Mouse (Mus musculus) T-cell, adult 2 months (primary cell): Measurements from ENCODE around the gene Angptl2.
A peak's percentile ranks its signal among the peaks of the same experiment; 100 is the strongest.

Experiments used
- DNase-seq: peaks from one replicate; pipeline ENCODE4 v3.0.0; 2022; ENCODE audit warnings: low spot score

Angptl2 gene

DNA sequence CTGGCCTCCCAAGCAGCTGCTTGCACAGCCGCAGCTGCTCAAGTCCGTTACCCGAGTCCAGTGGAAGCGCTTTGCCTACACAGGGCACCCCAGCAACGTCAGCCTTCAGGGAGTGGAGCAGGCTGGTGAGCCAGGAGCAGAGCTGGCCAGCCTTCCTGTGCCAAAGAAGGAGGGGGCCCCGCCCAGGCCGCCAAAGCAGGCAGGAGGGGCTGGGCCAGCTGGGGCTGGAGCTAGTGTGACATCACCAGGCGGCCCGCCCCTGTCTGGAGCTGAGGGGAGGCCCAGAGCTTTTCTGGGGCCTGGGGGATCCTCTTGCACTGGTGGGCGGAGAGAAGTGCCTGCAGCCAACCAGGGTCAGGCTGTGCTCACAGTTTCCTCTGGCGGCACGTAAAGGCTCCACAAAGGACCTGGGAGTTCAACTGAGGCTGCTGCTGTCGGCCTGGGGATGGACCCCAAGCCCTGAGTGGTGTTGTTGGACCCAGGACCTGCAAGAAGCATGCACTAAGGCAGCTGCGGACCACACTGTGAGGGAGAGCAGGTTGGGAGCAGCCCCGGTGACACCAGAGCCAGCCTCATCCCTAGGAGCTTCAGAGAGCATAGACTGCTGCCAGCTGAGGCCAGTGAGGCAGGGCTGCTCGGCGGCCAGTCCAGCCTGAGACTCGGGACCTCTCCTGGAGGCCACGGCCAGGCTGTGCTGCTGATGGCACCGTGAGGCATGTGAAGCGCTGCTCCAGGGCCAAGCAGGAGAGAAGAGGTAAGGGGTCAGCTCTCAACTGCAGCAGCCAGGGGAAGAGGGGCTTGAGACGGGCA is at the start of gene Angptl2:
TSS of gene Angptl2 (plus strand) at position 370 of the 810 bp plus-strand sequence.
- DNase-seq, result peak; percentile 60

DNA sequence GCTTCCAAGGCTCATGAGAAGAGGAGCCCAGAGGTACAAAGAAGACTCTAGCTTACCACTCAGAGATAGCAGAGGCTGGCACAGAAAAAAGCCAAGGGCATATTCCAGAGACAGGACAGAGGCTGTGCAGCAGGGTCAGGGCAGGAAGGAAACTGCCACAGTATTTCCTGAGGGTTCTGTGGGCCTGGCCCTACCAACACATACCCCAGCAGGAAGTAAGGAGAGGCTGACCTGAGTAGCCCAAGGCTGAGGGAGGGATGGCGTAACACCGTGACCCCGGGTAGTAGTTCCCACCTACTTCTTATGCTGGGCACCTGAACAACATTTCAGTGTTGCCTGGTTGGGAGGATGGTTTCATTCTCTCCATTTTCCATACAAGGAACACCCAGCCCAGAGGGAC is 48.8 kb upstream of the Angptl2 start:
- no peak for DNase-seq

DNA sequence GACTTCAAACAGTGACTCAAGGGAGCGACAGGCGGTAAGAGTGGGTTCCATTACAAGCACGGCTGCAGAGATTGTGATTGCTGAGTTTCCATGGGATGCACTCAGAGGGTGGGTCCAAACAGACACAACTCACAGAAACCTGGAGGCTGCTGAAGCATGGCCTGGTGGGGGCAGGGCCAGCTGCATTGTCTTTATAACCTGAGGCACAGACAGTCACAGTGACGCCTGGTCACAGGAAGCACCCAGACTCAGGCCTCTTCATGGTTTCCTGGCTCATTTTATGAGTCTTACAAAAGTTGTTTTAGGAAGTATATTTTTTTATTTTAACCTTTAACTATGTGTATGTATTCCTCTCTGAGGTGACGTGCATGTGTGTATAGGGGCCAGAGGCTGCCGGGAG is 46.4 kb upstream of the Angptl2 start:
- no peak for DNase-seq

DNA sequence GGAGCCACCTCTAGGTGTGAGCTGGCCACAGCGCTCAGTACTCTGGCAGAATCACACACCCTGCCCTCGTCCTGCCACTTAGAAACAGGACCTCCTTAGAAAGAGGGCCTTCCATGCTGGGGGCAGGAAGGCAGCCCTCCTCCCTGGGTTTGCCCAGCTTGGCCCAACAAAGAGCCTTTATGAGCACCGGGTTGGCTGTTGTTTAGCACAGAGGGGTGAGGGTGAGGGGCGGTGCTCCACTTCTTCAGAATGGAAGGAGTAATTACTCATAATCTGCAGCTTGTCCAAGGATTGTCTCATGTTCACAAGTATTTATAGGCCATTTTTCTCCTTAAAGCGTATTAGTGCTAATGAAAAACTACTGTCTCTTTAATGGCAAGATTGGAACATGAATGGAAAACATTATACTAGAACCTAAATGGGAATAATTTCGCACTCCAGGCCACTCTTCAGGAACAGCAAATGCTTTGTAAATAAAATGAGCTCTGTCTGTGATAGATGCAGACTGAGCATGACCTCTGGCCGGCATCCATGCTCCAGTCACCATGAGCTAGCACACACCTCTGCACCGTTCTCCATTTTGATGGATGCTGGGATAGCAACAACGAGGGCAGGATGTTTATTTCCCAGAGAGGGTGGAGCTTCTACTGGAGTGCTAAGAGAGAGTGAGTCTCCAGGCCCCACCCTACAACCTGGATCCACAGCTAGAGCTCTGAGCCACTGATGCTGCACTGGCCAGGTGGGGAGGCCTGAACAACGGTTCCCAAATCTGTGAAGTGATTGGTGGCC is 44.9 kb upstream of the Angptl2 start:
- no peak for DNase-seq

DNA sequence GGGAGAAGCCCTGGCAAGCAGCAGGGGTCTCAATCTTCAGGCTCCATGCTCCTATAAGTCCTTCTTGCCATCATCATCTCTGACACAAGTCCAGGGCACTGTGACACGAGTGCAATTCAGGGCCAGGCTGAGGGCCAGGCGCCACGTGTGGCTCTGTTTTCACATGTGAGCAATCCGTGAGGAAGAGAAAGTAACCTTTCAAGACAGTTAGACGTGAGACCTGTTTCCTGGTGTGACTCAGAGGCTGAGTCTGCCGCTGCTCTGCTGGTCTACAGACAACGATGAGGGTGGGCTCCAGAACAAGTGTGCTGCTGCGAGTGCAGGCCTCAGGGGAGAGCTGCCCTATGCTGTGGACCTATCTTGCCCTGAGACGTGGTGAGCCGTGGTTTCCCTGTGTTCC is 42.7 kb upstream of the Angptl2 start:
- DNase-seq, result no peak

DNA sequence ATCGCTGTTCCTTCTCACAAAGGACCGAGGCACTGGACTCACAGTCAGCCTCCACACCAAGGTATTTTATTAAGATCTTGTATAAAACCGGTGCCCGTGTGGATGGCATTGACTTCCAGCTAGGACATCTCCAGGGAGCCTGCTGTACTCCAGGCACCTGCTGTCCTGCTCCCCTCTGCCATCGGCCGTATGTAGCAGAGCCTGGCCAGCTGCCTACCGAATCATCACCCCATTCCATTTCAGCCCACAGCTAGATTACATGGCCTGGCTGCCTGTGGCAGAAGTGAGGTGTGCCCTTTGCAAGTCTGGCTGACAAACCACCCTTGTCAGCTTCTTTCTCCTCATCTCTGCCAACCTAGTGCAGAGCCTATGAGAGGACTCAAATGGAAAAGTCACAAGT is 42.2 kb upstream of the Angptl2 start:
- DNase-seq, result no peak

DNA sequence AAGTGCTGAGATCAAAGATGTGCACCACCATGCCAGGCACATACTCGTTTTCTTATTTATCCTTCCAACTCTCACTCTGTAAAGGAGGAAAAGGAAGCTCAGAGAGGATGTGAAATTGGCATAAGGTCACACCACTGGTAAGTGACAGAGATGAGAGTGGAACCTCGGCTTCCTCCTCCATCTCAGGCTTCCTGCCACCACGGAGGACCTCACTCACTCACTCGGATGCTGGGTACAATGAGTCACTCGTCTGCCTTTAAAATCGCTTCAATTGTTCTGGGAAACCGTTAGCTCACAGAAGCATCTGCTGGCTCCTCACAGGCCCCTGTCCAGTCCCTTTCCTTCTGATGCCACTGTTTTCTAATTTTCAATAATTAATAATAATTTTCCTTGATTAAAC is 39.4 kb upstream of the Angptl2 start:
- no peak for DNase-seq

DNA sequence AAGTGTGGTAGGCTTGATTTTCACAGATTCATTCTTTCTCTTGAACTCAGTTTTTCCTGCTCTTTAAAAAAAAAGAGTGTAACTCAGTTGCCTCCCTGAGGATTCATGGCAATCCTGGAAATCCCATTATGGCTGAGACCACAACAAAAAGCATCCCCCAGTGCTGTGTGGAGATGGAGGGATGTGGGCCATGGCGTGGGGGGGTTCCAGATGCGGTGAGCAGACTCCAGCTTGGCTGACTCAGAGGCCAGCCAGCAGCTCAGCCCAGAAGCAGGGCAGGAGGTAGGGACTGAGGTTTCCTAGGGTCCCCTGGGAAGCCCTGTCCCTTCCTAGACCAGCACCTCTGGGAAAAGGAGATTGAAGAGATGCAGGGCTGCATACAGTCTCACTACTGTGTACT is 38.9 kb upstream of the Angptl2 start:
- DNase-seq, result no peak

DNA sequence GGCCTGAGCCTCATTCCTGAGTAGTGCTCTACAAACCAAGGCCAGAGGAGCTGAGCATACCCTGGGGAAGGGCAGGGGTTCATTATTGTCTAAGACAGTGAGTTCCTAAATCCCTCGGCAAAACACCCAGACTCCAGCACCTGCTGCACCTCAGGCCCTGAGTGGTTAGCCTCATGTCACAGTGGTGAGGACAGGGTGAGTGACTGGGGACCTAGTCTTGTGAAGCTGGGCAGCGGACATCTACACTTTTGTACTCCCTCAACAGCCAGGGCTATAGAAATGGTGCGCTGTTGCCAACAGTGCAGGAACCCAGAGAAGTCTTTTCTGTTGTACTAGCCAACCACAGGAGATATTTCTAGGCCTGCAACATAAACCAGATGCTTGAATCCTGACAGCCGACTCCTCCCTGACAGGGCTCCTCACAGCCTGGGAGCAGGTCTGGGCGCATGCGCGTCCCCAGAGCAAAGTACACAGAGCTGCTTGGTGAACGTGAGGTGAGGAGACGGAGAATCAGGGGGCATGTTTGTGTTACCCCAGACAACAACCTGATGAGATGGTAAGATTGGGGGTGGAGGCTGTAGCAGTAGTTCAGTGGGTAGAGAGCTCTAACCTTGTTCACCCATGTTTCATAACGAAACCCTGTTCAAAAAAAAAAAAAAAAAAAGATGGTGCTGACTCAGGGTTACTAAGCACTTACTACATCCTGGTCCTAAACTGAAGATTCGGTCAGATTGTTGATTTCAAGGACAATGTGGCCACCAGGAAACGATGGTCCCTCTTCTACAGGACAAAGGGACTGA is 38.2 kb upstream of the Angptl2 start:
- no peak for DNase-seq

DNA sequence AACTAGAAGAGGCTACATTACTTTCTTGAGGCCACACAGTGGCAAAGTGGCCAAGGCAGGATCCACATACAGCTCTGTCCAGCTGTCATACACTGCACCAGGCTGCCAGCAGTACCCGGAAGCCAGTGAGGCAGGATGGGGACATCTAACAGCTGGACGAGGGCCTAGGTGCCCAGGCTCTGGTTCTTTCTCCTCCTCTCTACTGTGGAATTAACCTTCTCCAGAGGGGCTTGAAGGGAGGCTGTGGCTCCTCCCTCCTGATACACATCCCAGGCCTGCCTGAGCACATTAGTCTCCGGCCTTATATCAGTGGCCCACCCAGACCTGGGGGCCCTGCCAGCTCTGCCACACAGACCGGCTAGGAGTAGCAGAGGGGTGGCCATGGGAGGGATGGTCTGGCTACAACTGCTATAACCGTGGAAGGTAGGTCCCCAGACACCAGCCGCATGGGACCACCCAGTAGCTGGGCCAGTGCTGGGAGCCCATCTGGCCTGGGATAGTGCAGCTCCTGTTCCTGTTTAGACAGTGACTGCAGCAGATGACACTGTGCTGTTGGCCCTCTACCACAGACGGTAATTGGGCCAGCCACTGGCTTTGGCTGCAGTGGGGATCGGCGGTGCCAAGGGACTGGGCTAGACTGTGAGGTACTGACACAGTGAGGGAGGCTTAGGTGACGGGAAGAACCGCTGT is 37.5 kb upstream of the Angptl2 start:
- DNase-seq, result no peak

DNA sequence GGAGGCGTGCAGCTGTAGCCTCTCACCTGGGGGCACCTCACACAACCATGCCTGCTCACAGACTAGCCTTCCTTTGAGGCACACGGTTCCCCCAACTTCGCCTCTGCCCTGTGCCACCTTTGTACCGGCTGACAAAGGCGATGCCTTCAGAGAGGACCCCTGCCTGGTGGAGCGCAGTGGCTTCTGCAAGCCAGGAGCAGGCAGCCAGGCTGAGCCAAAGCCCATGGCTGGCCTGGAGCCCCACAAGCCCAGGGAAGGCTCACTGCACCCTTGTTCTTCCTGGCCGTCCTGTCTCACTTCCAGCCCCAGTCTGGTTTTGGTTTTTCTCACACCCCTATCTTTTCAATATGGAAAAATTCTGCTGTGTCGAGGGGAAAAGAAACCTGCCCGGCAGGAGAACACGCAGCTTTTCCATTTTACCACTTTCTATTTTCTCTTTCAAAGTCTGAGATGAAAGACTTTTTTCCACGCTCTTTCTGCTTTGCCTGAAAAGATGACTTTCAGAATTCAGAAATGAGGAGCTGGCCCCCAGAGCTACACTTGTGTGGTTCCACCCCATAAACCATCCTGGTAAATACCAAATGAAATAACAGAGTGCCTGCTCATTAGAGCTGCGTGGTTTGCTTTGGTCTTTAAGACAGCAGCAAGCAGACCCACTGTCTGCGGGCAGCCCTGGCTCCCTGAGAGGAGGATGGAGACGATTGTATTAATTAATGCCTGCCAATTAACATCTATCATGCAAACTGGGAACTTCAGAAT is 36.5 kb upstream of the Angptl2 start:
- no peak for DNase-seq

DNA sequence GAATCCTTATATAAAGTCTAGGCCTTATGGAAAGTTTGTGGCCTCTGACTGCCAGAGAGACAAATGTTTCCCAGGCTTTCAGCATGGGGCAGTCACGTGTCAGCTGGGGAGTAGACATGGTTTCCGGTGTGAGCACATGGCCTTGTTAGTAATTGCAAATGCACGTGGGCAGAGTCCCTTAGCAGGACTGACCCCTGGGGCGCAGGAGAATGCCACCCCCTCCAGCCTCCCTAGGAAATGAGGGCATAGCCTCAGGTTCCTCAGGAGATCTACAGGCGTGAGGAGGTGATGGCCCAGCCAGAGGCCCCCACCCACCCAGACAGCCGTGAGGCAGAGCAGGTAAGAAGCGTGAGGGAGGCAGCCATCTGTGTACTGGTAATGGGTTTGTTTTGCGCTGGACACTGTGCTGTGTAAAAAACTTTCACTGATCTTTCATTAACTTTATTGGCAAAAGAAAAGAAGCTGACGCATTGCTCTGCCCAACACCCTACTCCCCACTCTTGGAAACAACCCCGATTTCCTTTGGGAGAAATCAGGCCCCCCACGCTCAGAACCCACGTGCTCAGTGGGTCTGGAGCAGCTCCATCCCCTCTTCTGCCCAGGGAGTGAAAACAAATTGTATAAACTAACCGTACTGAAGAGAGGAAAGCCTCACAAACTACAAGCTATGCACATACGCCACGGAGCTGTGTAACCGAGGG is 35.8 kb upstream of the Angptl2 start:
- DNase-seq, result no peak

DNA sequence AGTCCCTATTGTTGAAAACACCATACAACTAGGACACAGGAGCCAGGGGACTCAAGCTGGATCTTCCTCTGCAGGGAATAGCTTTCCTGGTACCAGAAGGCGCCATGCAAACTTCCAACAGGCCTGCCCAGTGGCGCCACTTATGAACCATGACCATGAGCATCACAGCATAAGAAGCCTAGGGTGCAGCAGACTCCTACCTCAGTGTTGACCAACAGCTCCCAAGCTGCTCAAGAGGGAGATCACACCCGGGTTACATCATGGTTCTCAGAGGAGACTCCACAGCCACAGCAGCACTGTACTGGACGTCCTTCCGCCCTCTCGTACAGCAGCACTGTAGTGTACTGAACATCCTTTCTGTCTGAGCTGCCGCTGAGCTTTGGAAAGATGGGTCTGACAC is 32.5 kb upstream of the Angptl2 start:
- DNase-seq, result no peak

DNA sequence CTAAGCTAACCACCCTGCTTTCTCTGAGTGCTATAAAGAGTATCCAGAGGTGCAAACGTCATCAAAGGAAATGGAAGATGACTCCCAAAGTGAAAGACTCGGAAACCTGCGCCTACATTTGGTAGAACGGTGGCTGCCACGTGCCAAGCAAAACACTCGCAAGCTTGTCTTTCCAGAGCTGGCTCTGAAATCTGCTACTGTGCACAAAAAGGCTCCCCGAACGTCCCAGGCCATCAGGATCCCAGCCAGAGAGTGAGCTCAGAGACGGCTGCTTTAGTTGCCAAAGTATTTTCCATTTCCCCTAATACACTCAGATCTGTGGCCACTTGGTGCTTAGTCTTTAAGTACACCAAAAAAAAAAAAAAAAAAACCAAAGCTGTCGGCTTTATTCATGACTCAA is 31.2 kb upstream of the Angptl2 start:
- DNase-seq, result no peak

DNA sequence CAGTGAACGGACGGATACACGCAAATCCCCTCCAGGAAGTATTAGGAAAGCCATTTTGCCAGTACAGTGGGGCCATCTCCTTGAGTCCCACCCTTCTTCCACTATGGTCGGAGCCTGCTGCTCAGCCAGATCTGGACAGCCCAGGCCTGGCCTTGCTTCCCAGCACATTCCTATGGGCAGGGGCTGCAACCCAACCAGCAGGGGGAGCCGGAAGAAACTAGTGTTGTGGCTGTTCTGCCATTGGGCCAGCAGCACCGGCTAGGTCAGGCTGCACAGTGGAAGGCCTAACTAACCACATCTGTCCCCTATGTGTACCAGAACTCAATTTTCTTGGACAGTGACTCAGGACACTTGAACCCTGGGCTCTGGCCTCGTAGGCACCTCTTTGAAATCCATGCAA is 30.6 kb upstream of the Angptl2 start:
- no peak for DNase-seq

DNA sequence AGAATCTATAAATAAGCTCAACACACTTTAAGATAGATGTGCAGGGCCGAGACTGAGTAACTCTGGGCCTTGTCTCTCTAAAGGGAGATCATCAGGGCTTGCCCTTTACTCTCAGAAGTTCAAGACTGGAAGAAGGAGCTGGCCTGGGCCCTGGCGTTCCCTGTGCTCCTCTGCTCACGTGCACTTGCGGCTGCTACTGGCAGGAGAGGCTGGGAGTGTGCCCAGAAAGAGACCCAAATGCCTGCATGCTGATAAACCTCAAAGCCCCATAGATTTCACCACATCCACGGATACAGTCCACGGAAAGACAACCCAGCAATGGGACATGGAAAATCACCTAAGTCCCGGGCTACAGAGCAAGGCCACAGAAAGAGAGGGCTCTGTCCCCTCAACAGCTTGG is 29.4 kb upstream of the Angptl2 start:
- no peak for DNase-seq

DNA sequence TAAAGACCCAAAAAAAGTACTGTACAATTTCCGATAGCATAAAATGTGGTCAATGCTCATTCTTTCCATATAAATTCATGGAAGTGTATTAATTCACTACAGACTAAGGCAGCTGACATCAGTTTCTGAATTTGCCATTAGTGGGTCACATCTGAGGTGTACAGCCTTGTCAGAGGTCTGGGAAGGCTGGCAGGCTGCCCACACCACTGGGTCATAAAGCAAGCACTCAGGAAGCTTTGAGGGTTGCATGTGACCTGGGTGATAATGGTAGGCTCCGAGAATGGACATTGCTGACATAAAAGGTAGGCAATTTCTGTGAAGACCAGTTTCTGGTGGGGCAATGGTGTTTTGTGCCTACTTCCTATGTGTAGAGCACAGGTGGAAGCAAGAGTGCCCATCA is 28.0 kb upstream of the Angptl2 start:
- DNase-seq, result no peak

DNA sequence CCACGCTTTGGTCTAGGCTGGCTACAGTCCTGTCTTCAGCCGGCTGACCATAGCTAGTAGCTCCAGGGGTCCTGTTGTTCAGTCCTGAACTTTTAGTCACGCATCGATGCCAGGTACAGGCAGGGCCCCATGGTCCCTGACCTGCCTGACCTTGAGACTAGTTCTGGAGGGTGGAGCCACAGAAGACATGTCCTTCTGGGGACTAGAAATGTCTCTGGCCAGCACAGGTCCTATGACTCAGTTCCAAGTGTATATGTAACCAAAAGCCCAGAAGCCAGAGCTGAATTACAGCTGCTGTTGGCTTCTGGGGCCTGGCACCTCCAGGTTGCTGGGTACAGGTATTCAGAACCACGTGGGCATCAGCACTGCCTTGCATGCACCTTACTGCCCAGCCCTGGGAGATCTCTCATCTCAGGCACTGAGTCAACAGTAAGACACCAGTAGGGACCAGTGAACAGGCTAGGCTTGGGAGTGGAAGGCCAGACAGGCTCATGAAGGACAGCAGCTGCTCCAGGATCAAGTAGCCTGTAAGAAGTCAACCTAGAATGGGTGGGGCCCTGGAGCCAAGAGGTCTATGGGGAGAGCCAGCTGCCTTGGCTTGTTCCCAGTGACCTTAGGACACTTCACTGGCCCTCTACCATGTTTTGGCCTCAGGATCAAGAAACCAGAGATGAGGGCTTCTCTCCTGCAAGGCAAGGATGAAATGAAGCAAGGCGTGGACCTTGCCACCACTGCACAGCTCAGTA is 26.8 kb upstream of the Angptl2 start:
- DNase-seq, result no peak

DNA sequence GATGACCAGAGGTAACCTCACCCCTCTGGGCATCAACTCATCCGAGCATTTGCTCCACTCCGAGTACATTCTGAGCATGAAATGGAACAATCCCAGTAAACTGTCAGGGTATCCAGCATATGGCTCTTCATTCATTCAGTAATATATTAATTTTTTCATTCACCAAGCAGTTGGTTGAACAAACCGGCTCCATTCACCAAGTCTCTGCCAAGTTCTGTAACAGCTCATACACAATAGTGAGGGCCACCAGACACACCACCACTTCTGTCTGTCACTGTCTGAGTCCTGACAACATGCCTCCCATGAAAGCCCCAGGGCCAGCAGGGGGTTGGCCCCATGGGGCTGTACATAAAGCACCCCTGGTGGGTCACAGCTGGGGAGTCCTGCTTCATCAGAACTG is 25.9 kb upstream of the Angptl2 start:
- DNase-seq, result no peak
